Mouse (Mus musculus) induced T-regulatory cell, adult 2 months (primary cell): ENCODE measurements around the gene Fam207a.

Source experiments
- DNase-seq: peaks from one replicate; pipeline ENCODE4 v3.0.0-alpha.2; 2012; ENCODE audit warnings: low read depth

Fam207a gene

DNA sequence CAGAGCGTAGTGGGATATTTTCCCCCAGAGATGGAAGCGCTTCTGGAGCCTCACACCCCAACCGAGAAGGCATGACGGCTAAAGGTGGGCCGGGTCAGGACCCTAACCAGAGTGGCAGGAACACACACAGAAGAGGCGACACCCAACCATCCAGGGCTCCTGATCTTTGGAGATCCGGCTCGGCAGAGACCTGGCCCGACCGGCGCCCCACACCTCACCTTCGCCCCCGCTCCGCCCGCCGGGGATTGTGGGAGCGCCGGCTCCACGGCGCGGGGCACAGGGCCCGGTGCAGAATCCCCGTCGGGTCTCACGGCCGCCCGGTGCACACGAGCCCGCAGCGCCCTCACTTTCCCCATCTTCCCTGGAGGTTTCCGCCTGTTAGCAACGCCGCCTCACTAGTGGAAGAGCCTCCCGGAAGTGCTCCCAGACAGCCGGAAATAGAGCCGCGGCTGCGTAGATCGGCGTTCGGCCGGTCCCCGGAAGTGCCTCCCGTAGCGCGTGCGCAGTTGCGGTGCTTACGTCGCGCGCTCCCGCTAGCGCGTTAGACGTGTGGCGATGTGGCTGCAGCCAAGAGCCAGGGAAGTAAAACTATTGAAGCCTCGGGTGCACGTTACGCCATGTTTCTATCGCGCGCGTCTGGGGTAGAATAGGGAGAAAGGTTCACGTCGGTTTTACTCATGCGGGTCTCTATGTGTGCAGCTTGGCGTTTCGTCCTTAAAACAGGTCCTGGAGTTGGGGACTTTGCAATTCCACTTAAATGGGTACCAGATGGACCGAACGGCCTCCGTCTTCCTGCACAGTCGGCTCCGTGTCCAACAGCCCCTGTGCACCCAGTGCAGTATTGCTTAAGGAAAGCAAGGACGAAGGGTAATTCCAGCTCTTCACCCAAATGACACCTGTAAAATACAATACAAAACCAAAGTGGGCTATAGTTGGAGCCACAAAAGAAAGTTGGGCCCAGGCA is at the start of gene Fam207a:
Gene Fam207a (minus strand): TSS at position 401 of the 964 bp plus-strand sequence.
- DNase-seq, result peak; percentile 98

- no peak for DNase-seq
These were observed 49.4 kb upstream of the Fam207a start for GRCm38 (mm10) chr10:77565005-77565404.

DNA sequence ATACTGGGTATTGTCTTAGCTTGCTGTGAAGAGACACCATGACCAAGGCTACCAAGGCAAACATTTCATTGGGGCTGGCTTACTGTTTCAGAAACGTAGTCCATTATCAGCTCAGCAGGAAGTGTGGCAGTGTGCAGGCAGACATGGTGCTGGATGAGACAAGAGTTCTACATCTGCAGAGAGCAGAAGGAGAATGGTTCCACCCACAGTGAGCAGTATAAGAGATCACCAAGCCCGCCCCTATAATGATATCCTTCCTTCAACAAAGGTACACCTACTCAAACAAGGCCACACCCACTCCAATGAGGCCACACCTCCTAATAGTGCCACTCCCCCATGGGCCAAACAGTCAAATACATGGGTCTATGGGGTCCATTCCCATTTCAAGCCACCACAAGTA is 45.9 kb upstream of the Fam207a start:
- DNase-seq, result peak; percentile 44

GRCm38 (mm10) chr10:77560830-77561229 is 45.2 kb upstream of the Fam207a start:
- DNase-seq, result no peak

DNA sequence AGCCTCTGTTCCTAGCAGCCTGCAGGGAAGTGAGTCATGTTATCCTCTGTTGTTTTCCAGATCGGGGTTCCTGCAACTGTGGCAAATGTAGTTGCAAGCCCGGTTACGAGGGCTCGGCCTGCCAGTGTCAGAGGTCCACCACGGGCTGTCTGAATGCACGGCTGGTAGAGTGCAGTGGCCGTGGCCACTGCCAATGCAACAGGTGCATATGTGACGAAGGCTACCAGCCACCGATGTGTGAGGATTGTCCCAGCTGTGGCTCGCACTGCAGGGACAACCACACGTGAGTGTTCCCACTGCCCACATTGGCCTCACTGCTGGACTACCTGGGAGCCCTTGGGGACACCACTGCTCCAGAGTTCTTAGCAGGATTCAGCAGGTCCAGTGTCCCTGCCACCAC is 44.5 kb upstream of the Fam207a start:
- no peak for DNase-seq

DNA sequence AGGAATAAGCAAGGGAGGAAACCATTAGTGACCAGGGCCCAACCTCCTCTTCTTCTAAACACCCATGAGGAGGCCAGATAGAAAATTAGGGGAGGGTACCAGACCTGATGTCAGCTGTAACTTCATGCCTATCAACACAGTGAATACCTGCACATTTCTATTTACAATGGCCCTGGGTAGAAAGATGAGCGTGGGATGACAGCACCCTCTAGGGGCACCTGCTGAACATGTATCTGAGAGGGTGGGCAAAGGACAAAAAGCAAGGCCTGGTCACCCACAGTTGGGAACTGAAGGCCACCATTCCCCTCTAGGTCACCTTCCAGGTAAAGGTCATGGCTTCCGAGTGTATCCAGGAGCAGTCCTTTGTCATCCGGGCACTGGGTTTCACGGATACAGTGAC is 42.1 kb upstream of the Fam207a start:
- DNase-seq, result peak; percentile 45

- peak; percentile 56 for DNase-seq
These were observed 41.0 kb upstream of the Fam207a start for GRCm38 (mm10) chr10:77556631-77557030.

GRCm38 (mm10) chr10:77554918-77555317 is 39.3 kb upstream of the Fam207a start:
- peak; percentile 43 for DNase-seq

- no peak for DNase-seq
These were observed 37.7 kb upstream of the Fam207a start for GRCm38 (mm10) chr10:77553285-77553684.

- DNase-seq, result no peak
These were observed 36.6 kb upstream of the Fam207a start for GRCm38 (mm10) chr10:77552162-77552561.

DNA sequence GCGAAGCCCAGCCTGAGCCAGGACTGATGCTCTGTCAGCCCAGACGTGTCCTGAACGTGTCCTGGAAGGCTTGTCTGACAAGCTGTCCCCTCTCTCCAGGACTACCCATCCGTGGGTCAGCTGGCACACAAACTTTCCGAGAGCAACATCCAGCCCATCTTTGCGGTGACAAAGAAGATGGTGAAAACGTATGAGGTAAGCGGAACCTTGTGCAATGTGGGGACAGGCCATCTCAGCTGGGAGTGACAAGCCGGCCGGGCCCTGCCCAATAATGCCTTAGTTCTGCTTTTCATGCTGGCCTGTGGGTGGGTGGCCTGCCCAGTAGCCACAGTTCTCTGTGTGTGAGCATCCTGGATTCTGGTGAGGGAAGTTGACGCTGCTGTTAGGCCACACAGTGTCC is 35.3 kb upstream of the Fam207a start:
- no peak for DNase-seq

GRCm38 (mm10) chr10:77548576-77548975 is 33.0 kb upstream of the Fam207a start:
- DNase-seq, result no peak

GRCm38 (mm10) chr10:77544916-77545315 is 29.3 kb upstream of the Fam207a start:
- no peak for DNase-seq

DNA sequence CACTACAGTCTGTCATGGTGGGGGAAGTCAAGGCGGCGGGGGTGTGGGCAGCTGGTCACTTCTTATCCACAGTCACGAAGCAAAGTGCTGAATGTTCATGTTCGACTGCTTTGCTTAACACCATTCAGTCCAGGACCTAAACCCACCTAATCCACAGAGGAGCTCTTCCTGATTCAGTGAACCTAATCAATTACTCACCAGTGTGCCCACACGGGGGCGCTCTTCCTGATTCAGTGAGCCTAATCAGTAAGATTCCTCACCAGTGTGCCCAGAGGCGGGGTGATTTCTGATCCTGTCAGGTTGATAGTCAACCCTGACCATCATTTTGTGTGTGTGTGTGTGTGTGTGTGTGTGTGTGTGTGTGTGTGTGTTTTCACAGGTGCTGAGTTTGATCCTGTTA is 27.6 kb upstream of the Fam207a start:
- DNase-seq, result peak; percentile 89

- no peak for DNase-seq
These were observed 26.5 kb upstream of the Fam207a start for GRCm38 (mm10) chr10:77541864-77542666.

- DNase-seq, result peak; percentile 39
These were observed 25.1 kb upstream of the Fam207a start for GRCm38 (mm10) chr10:77540576-77541102.

- peak; percentile 52 for DNase-seq
These were observed 23.8 kb upstream of the Fam207a start for GRCm38 (mm10) chr10:77539320-77539945.

GRCm38 (mm10) chr10:77537215-77538209 is 21.9 kb upstream of the Fam207a start:
- peak; percentile 85 for DNase-seq

GRCm38 (mm10) chr10:77536727-77537126 is 21.1 kb upstream of the Fam207a start:
- DNase-seq, result peak; percentile 83

DNA sequence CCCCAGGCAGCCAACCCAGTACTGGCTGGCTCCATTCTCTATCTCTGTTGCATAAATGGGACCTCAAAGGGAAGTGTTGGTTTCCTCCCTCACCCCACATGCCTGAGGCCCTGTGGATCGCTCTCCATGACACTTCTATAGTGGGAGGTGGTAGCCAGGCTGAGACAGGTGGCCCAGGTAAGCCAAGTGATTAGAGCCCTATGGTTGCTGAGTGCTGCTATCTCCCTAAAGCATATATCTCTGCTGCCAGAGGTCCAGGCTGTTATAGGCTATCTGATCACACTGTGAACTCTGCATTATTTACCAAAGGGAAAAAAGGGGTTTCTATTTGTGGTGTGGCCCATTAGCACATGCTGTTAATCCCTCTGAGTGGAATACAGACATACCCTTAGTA is 16.4 kb upstream of the Fam207a start:
- no peak for DNase-seq
